Mouse (Mus musculus): Measurements from ENCODE around the gene Mcm7.

DNA sequence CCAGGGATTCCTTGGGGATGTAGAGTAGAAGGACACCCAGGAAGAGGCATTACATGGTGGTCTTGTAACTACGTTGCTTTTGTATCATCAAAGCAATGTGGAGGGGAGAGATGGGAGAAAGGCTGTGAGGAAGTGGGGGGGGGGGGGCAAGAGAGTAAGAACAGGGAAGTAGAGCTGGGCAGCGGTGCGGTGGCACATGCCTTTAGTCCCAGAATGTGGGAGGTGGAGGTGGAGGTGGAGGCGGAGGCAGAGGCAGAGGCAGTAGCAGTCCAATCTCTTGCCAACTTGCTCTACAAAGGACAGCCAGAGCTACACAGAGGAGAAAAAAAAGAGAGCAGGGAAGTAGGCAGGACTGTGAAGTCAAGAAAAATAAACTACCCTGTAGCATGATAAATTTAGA lies 33.6 kb downstream of the Mcm7 start:
- TF ChIP-seq CTCF (conservative IDR thresholded peaks at IDR 0.05 in 1 of 2, IDR thresholded peaks at IDR 0.05 in 1 of 2; ENCODE audit: low read depth in 2 of 2, low read length in 2 of 2), result no peak
- no peak for TF ChIP-seq ZMIZ1 (IDR thresholded peaks at IDR 0.05; ENCODE audit: low read depth, low read length)
- TF ChIP-seq MAFK (IDR thresholded peaks at IDR 0.05; ENCODE audit: insufficient replicate concordance, low read length), result no peak
- no peak for TF ChIP-seq UBTF (IDR thresholded peaks at IDR 0.05; ENCODE audit: low read depth, low read length)
- no peak for TF ChIP-seq POLR2A (IDR thresholded peaks at IDR 0.05; ENCODE audit: low read depth, low read length)
- no peak for TF ChIP-seq HCFC1 (IDR thresholded peaks at IDR 0.05; ENCODE audit: low read depth, low read length)
- TF ChIP-seq CHD1 (IDR thresholded peaks at IDR 0.05; ENCODE audit: low read depth, low read length), result no peak
- TF ChIP-seq ZKSCAN1 (IDR thresholded peaks at IDR 0.05; ENCODE audit: borderline replicate concordance, low read depth, low read length), result no peak

Measured in CH12.LX (cell line).